In genomic region chr5:49470738-49471137, GRCm38 (mm10) we compare ENCODE assay signal across 12 mouse cellular contexts. TPM values are rescaled to one million over a fixed set of nuclear protein-coding genes. Genes with fewer than 3 reads are reported as not detected.
"Had no signal": no experiment of that assay in that cellular context is flagged by ENCODE, and none has a peak within 500 bp of the region (broad histone marks: within the 10 kb centered on the region; RNA-seq: fewer than 3 reads in every experiment).

No protein-coding gene starts in this region.

- ATAC-seq: liver, postnatal 0 days; midbrain, embryonic 16.5 days had no signal

- H3K9ac ChIP-seq: limb, embryonic 12.5 days; liver, embryonic 13.5 days; liver, postnatal 0 days; lung, embryonic 15.5 days; stomach, embryonic 15.5 days had no signal

- H3K9me3 ChIP-seq: limb, embryonic 12.5 days; liver, embryonic 13.5 days; lung, embryonic 15.5 days; stomach, embryonic 15.5 days had no signal

- H3K4me3 ChIP-seq: limb, embryonic 12.5 days; liver, embryonic 13.5 days; lung, embryonic 15.5 days; stomach, embryonic 15.5 days had no signal

- H3K4me2 ChIP-seq: limb, embryonic 12.5 days; liver, embryonic 13.5 days; lung, embryonic 15.5 days; stomach, embryonic 15.5 days had no signal

- H3K36me3 ChIP-seq: limb, embryonic 12.5 days; liver, embryonic 13.5 days; lung, embryonic 15.5 days; stomach, embryonic 15.5 days had no signal

- H3K27me3 ChIP-seq: limb, embryonic 12.5 days; liver, embryonic 13.5 days; lung, embryonic 15.5 days; stomach, embryonic 15.5 days had no signal

- H3K4me1 ChIP-seq: limb, embryonic 12.5 days; liver, embryonic 13.5 days; lung, embryonic 15.5 days; stomach, embryonic 15.5 days had no signal

- DNase-seq: kidney, adult 8-10 months; kidney, postnatal 25 days; liver; liver, embryonic 13.5 days; liver, postnatal 0 days; right cerebral cortex, postnatal 14 days; thymus, postnatal 36 days had no signal

- H3K27ac ChIP-seq: limb, embryonic 12.5 days; liver, embryonic 13.5 days; lung, embryonic 15.5 days; stomach, embryonic 15.5 days had no signal

RNA-seq across cellular contexts. Expression of gene Kcnip4, which starts 54.0 kb away (rescaled TPM):
- polyA plus RNA-seq: spleen, adult 2 months had no signal
